Mouse (Mus musculus) MEL (cell line): ENCODE data around the gene Ecpas. TPM values are rescaled to one million over a fixed set of nuclear protein-coding genes. Genes with fewer than 3 reads are reported as not detected.

Experiments used
- DNase-seq: peaks from one replicate; pipeline ENCODE4 v3.0.0; 2011; ENCODE audit warnings: low read depth, low spot score
- H3K27ac ChIP-seq: 2 replicates; pipeline ENCODE4 v1.5.1; 2012; ENCODE audit warnings: low read depth, mild to moderate bottlenecking, control low read depth, low read length, moderate library complexity; ENCODE audit not compliant: control insufficient read depth
- H3K27me3 ChIP-seq, 2 experiments: fragments of 150-350 bp in 1 of 2; sonication (generic) in 1 of 2; 2 replicates each; pipeline ENCODE4 v1.6.1; 2012; ENCODE audit warnings: low read length in 2 of 2, mild to moderate bottlenecking in 2 of 2, improper control_type of control experiment in 1 of 2, moderate library complexity in 1 of 2; ENCODE audit not compliant: insufficient read depth in 2 of 2, control insufficient read depth in 1 of 2
- H3K36me3 ChIP-seq, 2 experiments: 2 replicates each; pipeline ENCODE4 v1.6.1; 2012 to 2014; ENCODE audit warnings: low read length in 2 of 2, improper control_type of control experiment in 1 of 2, inconsistent platforms in 1 of 2, mild to moderate bottlenecking in 1 of 2; ENCODE audit not compliant: insufficient read depth in 2 of 2, control insufficient read depth in 1 of 2
- H3K4me1 ChIP-seq, 2 experiments: fragments of 150-350 bp in 1 of 2; sonication (generic) in 1 of 2; 2 replicates each; pipeline ENCODE4 v1.6.1; 2012; ENCODE audit warnings: low read length in 2 of 2, improper control_type of control experiment in 1 of 2, mild to moderate bottlenecking in 1 of 2; ENCODE audit not compliant: insufficient read depth in 2 of 2, control insufficient read depth in 1 of 2
- H3K4me3 ChIP-seq, 2 experiments: fragments of 150-350 bp in 1 of 2; sonication (generic) in 1 of 2; 2 replicates each; pipeline ENCODE4 v1.5.1; 2012; ENCODE audit warnings: low read depth in 2 of 2, low read length in 2 of 2, mild to moderate bottlenecking in 2 of 2, moderate library complexity in 2 of 2, control low read depth in 1 of 2, improper control_type of control experiment in 1 of 2; ENCODE audit not compliant: control insufficient read depth in 1 of 2, insufficient read depth in 1 of 2
- H3K79me2 ChIP-seq: 2 replicates; pipeline ENCODE4 v1.6.1; 2012; ENCODE audit warnings: mild to moderate bottlenecking, low read length, moderate library complexity; ENCODE audit not compliant: control insufficient read depth, poor library complexity, insufficient read depth
- H3K9ac ChIP-seq: 2 replicates; pipeline ENCODE4 v1.6.1; 2012; ENCODE audit warnings: low read depth, mild to moderate bottlenecking, control low read depth, low read length, moderate library complexity; ENCODE audit not compliant: control insufficient read depth, poor library complexity, severe bottlenecking
- H3K9me3 ChIP-seq: fragments of 150-350 bp; sonication (generic); replicated peaks from 2 replicates; pipeline ENCODE4 v1.6.1; 2012; ENCODE audit warnings: mild to moderate bottlenecking, low read length, improper control_type of control experiment, moderate library complexity; ENCODE audit not compliant: insufficient read depth
- CHD1 ChIP-seq: IDR thresholded peaks from 2 replicates; pipeline ENCODE4 v1.6.1; 2012; ENCODE audit warnings: low read depth, mild to moderate bottlenecking, inconsistent platforms, low read length, improper control_type of control experiment
- CHD2 ChIP-seq: IDR thresholded peaks from 2 replicates; pipeline ENCODE4 v1.6.1; 2011; ENCODE audit warnings: low read length, improper control_type of control experiment
- ELF1 ChIP-seq: IDR thresholded peaks from 2 replicates; pipeline ENCODE4 v1.6.1; 2014; ENCODE audit warnings: low read depth, mild to moderate bottlenecking, inconsistent platforms, low read length, improper control_type of control experiment, moderate library complexity
- EP300 ChIP-seq, 2 experiments: IDR thresholded peaks; 2 replicates each; pipeline ENCODE4 v1.6.1; 2011; ENCODE audit warnings: improper control_type of control experiment in 2 of 2, low read length in 2 of 2, low read depth in 1 of 2, mild to moderate bottlenecking in 1 of 2
- ETS1 ChIP-seq: IDR thresholded peaks from 2 replicates; pipeline ENCODE4 v1.6.1; 2012; ENCODE audit warnings: low read depth, mild to moderate bottlenecking, inconsistent platforms, low read length, improper control_type of control experiment, moderate library complexity
- GATA1 ChIP-seq: IDR thresholded peaks from 2 replicates; pipeline ENCODE4 v1.6.1; 2011; ENCODE audit warnings: low read depth, low read length, improper control_type of control experiment
- MAFK ChIP-seq: IDR thresholded peaks from 2 replicates; pipeline ENCODE4 v1.6.1; 2011; ENCODE audit warnings: low read depth, mild to moderate bottlenecking, low read length, improper control_type of control experiment, borderline replicate concordance
- MAX ChIP-seq: IDR thresholded peaks from 2 replicates; pipeline ENCODE4 v1.6.1; 2011; ENCODE audit warnings: low read length, improper control_type of control experiment
- MAZ ChIP-seq: IDR thresholded peaks from 2 replicates; pipeline ENCODE4 v1.6.1; 2012; ENCODE audit warnings: low read depth, mild to moderate bottlenecking, inconsistent platforms, low read length, improper control_type of control experiment
- MEF2A ChIP-seq: IDR thresholded peaks from 2 replicates; pipeline ENCODE4 v1.6.1; 2014; ENCODE audit warnings: low read depth, mild to moderate bottlenecking, inconsistent platforms, low read length, improper control_type of control experiment; ENCODE audit not compliant: poor library complexity, insufficient replicate concordance, severe bottlenecking; ENCODE audit errors: extremely low read depth
- MXI1 ChIP-seq: IDR thresholded peaks from 2 replicates; pipeline ENCODE4 v1.6.1; 2011; ENCODE audit warnings: mild to moderate bottlenecking, low read depth, low read length, improper control_type of control experiment
- NELFE ChIP-seq: IDR thresholded peaks from 2 replicates; pipeline ENCODE4 v1.6.1; 2011; ENCODE audit warnings: low read depth, low read length, improper control_type of control experiment
- RAD21 ChIP-seq: IDR thresholded peaks from 2 replicates; pipeline ENCODE4 v1.6.1; 2011; ENCODE audit warnings: mild to moderate bottlenecking, low read depth, low read length, improper control_type of control experiment
- RCOR1 ChIP-seq: IDR thresholded peaks from 2 replicates; pipeline ENCODE4 v1.6.1; 2012; ENCODE audit warnings: low read depth, mild to moderate bottlenecking, inconsistent platforms, low read length, improper control_type of control experiment
- SIN3A ChIP-seq: IDR thresholded peaks from 2 replicates; pipeline ENCODE4 v1.6.1; 2012; ENCODE audit warnings: low read length, improper control_type of control experiment, inconsistent platforms
- TAL1 ChIP-seq: IDR thresholded peaks from 2 replicates; pipeline ENCODE4 v1.6.1; 2012; ENCODE audit warnings: mild to moderate bottlenecking, inconsistent platforms, low read length, moderate library complexity, mixed read lengths
- TCF12 ChIP-seq: IDR thresholded peaks from 2 replicates; pipeline ENCODE4 v1.6.1; 2014; ENCODE audit warnings: low read depth, mild to moderate bottlenecking, inconsistent platforms, low read length, improper control_type of control experiment, moderate library complexity
- UBTF ChIP-seq: IDR thresholded peaks from 2 replicates; pipeline ENCODE4 v1.6.1; 2012; ENCODE audit warnings: low read depth, mild to moderate bottlenecking, inconsistent platforms, low read length, improper control_type of control experiment, moderate library complexity, borderline replicate concordance; ENCODE audit not compliant: insufficient read depth
- USF2 ChIP-seq, 2 experiments: IDR thresholded peaks; 2 replicates each; pipeline ENCODE4 v1.6.1; 2011 to 2012; ENCODE audit warnings: improper control_type of control experiment in 2 of 2, low read length in 2 of 2, borderline replicate concordance in 1 of 2, inconsistent platforms in 1 of 2, low read depth in 1 of 2, mild to moderate bottlenecking in 1 of 2; ENCODE audit not compliant: insufficient read depth in 1 of 2
- ZKSCAN1 ChIP-seq: IDR thresholded peaks from 2 replicates; pipeline ENCODE4 v1.6.1; 2012; ENCODE audit warnings: low read depth, mild to moderate bottlenecking, inconsistent platforms, low read length, improper control_type of control experiment, moderate library complexity
- ZMIZ1 ChIP-seq: IDR thresholded peaks from 2 replicates; pipeline ENCODE4 v1.6.1; 2012; ENCODE audit warnings: low read depth, mild to moderate bottlenecking, inconsistent platforms, low read length, improper control_type of control experiment, moderate library complexity
- polyA plus RNA-seq, 2 experiments: library from polyadenylated mRNA; stranded (reverse) in 1 of 2; unstranded in 1 of 2; fragments of >175 nt in 1 of 2; fragments of >200 nt in 1 of 2; gene quantifications; 2 replicates each; pipeline versions ENCODE4 v1.2.1 to v1.2.4; 2012; ENCODE audit warnings: low replicate concordance in 2 of 2, low read depth in 1 of 2; ENCODE audit not compliant: insufficient read length in 2 of 2, insufficient read depth in 1 of 2, missing spikeins in 1 of 2
- total RNA-seq: library from RNA; depleted of rRNA; stranded (reverse); fragments of 300-350 nt; gene quantifications from 2 replicates; pipeline ENCODE4 v1.2.3, GENCODE M21; 2012

The Ecpas gene
- total and polyA plus RNA-seq, 3 experiments = 37.8 to 161 (median 57.6) TPM

GRCm38 (mm10) chr4:58898318-58898717 is 14.2 kb downstream of the Ecpas start:
- peaks cover 55% of the 10 kb centered on the region for H3K79me2 ChIP-seq
- peaks cover 9 to 39% of the 10 kb centered on the region in 2 experiments for H3K4me1 ChIP-seq
- no peaks in the 10 kb centered on the region for H3K9me3 ChIP-seq
- no peak overlapping the region for H3K27ac ChIP-seq
- no peaks in the 10 kb centered on the region for H3K27me3 ChIP-seq
- peak; percentile 48 for DNase-seq
- H3K36me3 ChIP-seq = peaks cover 0 to 40% of the 10 kb centered on the region in 2 experiments; a peak in 3 of 4 replicates
- TF ChIP-seq TCF12 (no peak), ZKSCAN1 (no peak), ELF1 (no peak), NELFE (no peak), SIN3A (no peak), MXI1 (peak; percentile 55; the same call in 1 of the 2 replicates)
- no peak overlapping the region for H3K9ac ChIP-seq
- H3K4me3 ChIP-seq = no peak overlapping the region

DNA sequence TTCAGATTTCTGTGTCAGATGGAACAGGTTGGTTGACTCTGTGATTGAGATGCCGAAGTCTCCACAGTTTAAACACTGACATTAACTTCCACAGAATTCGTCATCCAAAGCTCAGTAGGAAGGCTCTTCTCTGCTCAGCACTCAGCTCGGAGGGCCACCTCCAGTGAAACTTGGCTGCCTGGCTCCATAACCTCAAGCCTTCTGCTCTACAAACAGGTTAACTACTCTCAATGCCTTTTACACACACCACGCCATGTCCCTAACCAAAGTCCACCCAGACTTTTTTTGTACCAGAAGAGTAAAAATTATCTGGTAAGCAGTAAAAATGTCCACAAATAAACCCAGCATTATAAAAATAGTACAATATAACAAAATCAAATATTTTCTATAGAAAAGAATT is 15.1 kb downstream of the Ecpas start:
- no peak for DNase-seq
- Histone ChIP-seq H3K4me1 (peaks cover 9 to 41% of the 10 kb centered on the region in 2 experiments), H3K36me3 (peaks cover 0 to 40% of the 10 kb centered on the region in 2 experiments; a peak in 3 of 4 replicates), H3K27ac (no peak overlapping the region), H3K4me3 (no peak overlapping the region), H3K79me2 (peaks cover 51% of the 10 kb centered on the region), H3K9ac (no peak overlapping the region), H3K27me3 (no peaks in the 10 kb centered on the region), H3K9me3 (no peaks in the 10 kb centered on the region)
- TF ChIP-seq ZMIZ1 (no peak), CHD2 (no peak), RCOR1 (no peak), CHD1 (no peak), USF2 (IDR thresholded peaks at IDR 0.05; ENCODE audit: borderline replicate concordance in 1 of 2, insufficient read depth in 1 of 2, low read depth in 1 of 2, low read length in 2 of 2) (no peak), RAD21 (no peak), ZKSCAN1 (no peak)

DNA sequence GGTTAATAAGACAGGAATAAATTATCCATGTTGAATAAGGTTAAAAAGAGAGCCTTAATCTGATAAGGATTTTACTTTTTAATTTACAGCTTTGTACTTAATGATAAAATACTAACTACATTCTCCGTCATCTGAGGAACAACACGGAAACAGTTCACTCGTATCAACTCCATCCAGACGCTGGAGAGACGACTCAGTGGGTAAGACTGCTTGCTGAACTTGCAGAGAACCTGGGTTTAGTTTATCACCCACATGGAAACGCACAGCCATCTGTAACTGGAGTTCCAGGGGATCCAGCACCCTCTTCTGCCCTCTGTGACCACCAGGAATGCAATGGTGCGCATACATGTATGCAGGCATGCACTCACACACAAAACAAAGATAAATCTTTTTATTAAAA is 18.1 kb downstream of the Ecpas start:
- H3K4me3 ChIP-seq = no peak overlapping the region
- no peaks in the 10 kb centered on the region for H3K9me3 ChIP-seq
- no peak overlapping the region for H3K9ac ChIP-seq
- TF ChIP-seq MEF2A (no peak), SIN3A (peak; percentile 37; the same call in 1 of the 2 replicates), GATA1 (peak; percentile 64), EP300 (IDR thresholded peaks at IDR 0.05; ENCODE audit: low read depth in 1 of 2, low read length in 2 of 2) (peak; percentile 8 to 59; a peak in 3 of 4 replicates), RAD21 (no peak), ZMIZ1 (no peak), UBTF (no peak), MAX (no peak), RCOR1 (no peak), MAZ (no peak), MXI1 (peak; percentile 42; the same call in 1 of the 2 replicates), TAL1 (peak; percentile 51), ETS1 (peak; percentile 69), CHD1 (0 out of 2 replicates have a peak, but pooled peaks have one; percentile 50), TCF12 (peak; percentile 80), MAFK (no peak)
- peaks cover 14 to 62% of the 10 kb centered on the region in 2 experiments for H3K4me1 ChIP-seq
- H3K27me3 ChIP-seq = no peaks in the 10 kb centered on the region
- no peak overlapping the region for H3K27ac ChIP-seq
- H3K36me3 ChIP-seq = peaks cover 3 to 50% of the 10 kb centered on the region in 2 experiments; a peak in 3 of 4 replicates
- peak; percentile 67 for DNase-seq
- H3K79me2 ChIP-seq = peaks cover 51% of the 10 kb centered on the region
